Mouse (Mus musculus) olfactory bulb, adult 2 months (tissue): ENCODE data around the gene Ubxn10.

Experiments used
- CTCF ChIP-seq: fragments of 200-500 bp; IDR thresholded peaks from 2 replicates; pipeline ENCODE4 v1.5.1; 2012; ENCODE audit warnings: low read depth, mild to moderate bottlenecking, low read length, moderate library complexity; ENCODE audit not compliant: insufficient read depth
- POLR2A ChIP-seq: fragments of 200-500 bp; IDR thresholded peaks from 2 replicates; pipeline ENCODE4 v1.6.1; 2012; ENCODE audit warnings: mild to moderate bottlenecking, low read depth, low read length, moderate library complexity; ENCODE audit not compliant: insufficient read depth

DNA sequence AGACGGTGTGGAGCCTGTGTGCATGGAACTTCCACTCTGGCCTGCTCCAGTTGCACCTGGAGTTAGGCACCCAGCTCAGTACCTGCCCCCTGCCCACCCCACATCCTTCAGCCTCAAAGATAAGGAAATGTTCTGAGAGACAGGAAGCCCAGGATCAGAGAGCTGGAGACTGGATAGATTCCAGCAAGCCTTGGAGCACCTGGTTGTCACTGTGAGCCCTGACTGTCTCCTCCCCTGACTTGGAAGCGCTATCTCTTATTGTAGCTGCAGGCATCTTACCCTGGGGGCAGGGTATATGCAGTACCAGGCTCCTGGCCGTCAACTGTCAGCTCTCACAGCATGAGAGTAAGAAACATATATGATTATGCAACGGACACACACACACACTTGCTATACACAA lies 18.5 kb upstream of the Ubxn10 start:
- TF ChIP-seq POLR2A (no peak), CTCF (no peak)
